Mouse (Mus musculus): ENCODE measurements around the gene Atg9a. TPM values are rescaled to one million over a fixed set of nuclear protein-coding genes. Genes with fewer than 3 reads are reported as not detected.

Gene Atg9a
- total and polyA plus RNA-seq, 3 experiments: 7.8 to 26.1 TPM; not detected in 1

- H3K27me3 ChIP-seq (ENCODE audit: control insufficient read depth in 1 of 2, insufficient read depth in 2 of 2, low read length in 2 of 2): no peaks in the 10 kb centered on the region
- H3K4me1 ChIP-seq (ENCODE audit: control insufficient read depth in 1 of 2, insufficient read depth in 2 of 2, low read length in 2 of 2): peaks cover 28 to 55% of the 10 kb centered on the region in 2 experiments
- no peaks in the 10 kb centered on the region for H3K79me2 ChIP-seq (ENCODE audit: control insufficient read depth, insufficient read depth, low read length, poor library complexity)
- H3K9me3 ChIP-seq (replicated peaks; ENCODE audit: insufficient read depth, low read length): no peaks in the 10 kb centered on the region
- no peak overlapping the region for H3K4me3 ChIP-seq (ENCODE audit: control insufficient read depth in 1 of 2, insufficient read depth in 1 of 2, low read depth in 2 of 2, low read length in 2 of 2)
- TF ChIP-seq MEF2A (IDR thresholded peaks at IDR 0.05; ENCODE audit: extremely low read depth, insufficient replicate concordance, low read depth, low read length, poor library complexity, severe bottlenecking) (no peak), NRF1 (IDR thresholded peaks at IDR 0.05; ENCODE audit: insufficient read depth, low read depth, low read length, poor library complexity, severe bottlenecking) (no peak), EP300 (IDR thresholded peaks at IDR 0.05; ENCODE audit: low read depth in 1 of 2, low read length in 2 of 2) (peak; percentile 19 to 75; a peak in 2 of 4 replicates), POLR2AphosphoS2 (IDR thresholded peaks at IDR 0.05; ENCODE audit: low read length) (no peak), GATA1 (IDR thresholded peaks at IDR 0.05; ENCODE audit: low read depth, low read length) (peak; percentile 86), MXI1 (IDR thresholded peaks at IDR 0.05; ENCODE audit: low read depth, low read length) (no peak), JUND (IDR thresholded peaks at IDR 0.05; ENCODE audit: low read depth, low read length) (no peak), TCF12 (IDR thresholded peaks at IDR 0.05; ENCODE audit: low read depth, low read length) (0 out of 2 replicates have a peak, but pooled peaks have one; percentile 18), POLR2A (IDR thresholded peaks at IDR 0.05; ENCODE audit: control insufficient read depth in 1 of 2, insufficient read depth in 1 of 2, low read depth in 1 of 2, low read length in 2 of 2, poor library complexity in 1 of 2) (no peak), MYC (IDR thresholded peaks at IDR 0.05; ENCODE audit: low read depth, low read length) (no peak), CHD2 (IDR thresholded peaks at IDR 0.05; ENCODE audit: low read length) (no peak), ELF1 (IDR thresholded peaks at IDR 0.05; ENCODE audit: low read depth, low read length) (no peak), ETS1 (IDR thresholded peaks at IDR 0.05; ENCODE audit: low read depth, low read length) (peak; percentile 53), ZNF384 (IDR thresholded peaks at IDR 0.05; ENCODE audit: low read depth, low read length) (no peak), TBP (IDR thresholded peaks at IDR 0.05; ENCODE audit: low read depth, low read length) (no peak), GABPA (IDR thresholded peaks at IDR 0.05; ENCODE audit: low read depth, low read length) (no peak), SMC3 (IDR thresholded peaks at IDR 0.05; ENCODE audit: low read depth, low read length) (no peak), TAL1 (IDR thresholded peaks at IDR 0.05; ENCODE audit: low read length) (no peak), UBTF (IDR thresholded peaks at IDR 0.05; ENCODE audit: borderline replicate concordance, insufficient read depth, low read depth, low read length) (no peak), CHD1 (IDR thresholded peaks at IDR 0.05; ENCODE audit: low read depth, low read length) (no peak), ZC3H11A (IDR thresholded peaks at IDR 0.05; ENCODE audit: low read depth, low read length) (no peak), RCOR1 (IDR thresholded peaks at IDR 0.05; ENCODE audit: low read depth, low read length) (peak; percentile 47; the same call in 1 of the 2 replicates), RAD21 (IDR thresholded peaks at IDR 0.05; ENCODE audit: low read depth, low read length) (no peak), SIN3A (IDR thresholded peaks at IDR 0.05; ENCODE audit: low read length) (0 out of 2 replicates have a peak, but pooled peaks have one; percentile 27), CTCF (IDR thresholded peaks at IDR 0.05 in 2 of 3, conservative IDR thresholded peaks at IDR 0.05 in 1 of 3; ENCODE audit: control insufficient read depth in 1 of 3, insufficient read depth in 1 of 3, low read depth in 2 of 3, low read length in 3 of 3, poor library complexity in 1 of 3, severe bottlenecking in 1 of 3) (no peak), ZKSCAN1 (IDR thresholded peaks at IDR 0.05; ENCODE audit: low read depth, low read length) (no peak), E2F4 (IDR thresholded peaks at IDR 0.05; ENCODE audit: borderline replicate concordance, low read depth, low read length) (no peak), BHLHE40 (IDR thresholded peaks at IDR 0.05; ENCODE audit: borderline replicate concordance, low read depth, low read length) (no peak), MAFK (IDR thresholded peaks at IDR 0.05; ENCODE audit: borderline replicate concordance, low read depth, low read length) (no peak), HCFC1 (IDR thresholded peaks at IDR 0.05; ENCODE audit: low read depth, low read length) (no peak), MYB (IDR thresholded peaks at IDR 0.05; ENCODE audit: low read depth, low read length) (no peak), ZMIZ1 (IDR thresholded peaks at IDR 0.05; ENCODE audit: low read depth, low read length) (no peak), USF2 (IDR thresholded peaks at IDR 0.05; ENCODE audit: borderline replicate concordance in 1 of 2, insufficient read depth in 1 of 2, low read depth in 1 of 2, low read length in 2 of 2) (no peak), NELFE (IDR thresholded peaks at IDR 0.05; ENCODE audit: low read depth, low read length) (no peak)
- peak; percentile 75 for DNase-seq (ENCODE audit: low read depth, low spot score)
- H3K27ac ChIP-seq (ENCODE audit: control insufficient read depth, low read depth, low read length): no peak overlapping the region
- H3K9ac ChIP-seq (ENCODE audit: control insufficient read depth, low read depth, low read length, poor library complexity, severe bottlenecking): no peak overlapping the region
- peaks cover 0 to 47% of the 10 kb centered on the region in 2 experiments; a peak in 2 of 4 replicates for H3K36me3 ChIP-seq (ENCODE audit: control insufficient read depth in 1 of 2, insufficient read depth in 2 of 2, low read length in 2 of 2)
These were observed 38.5 kb upstream of the Atg9a start for GRCm38 (mm10) chr1:75230335-75230994.
